Mouse (Mus musculus) inflammation-experienced regulatory T-cells (primary cell): Measurements from ENCODE around the gene Olfr597. TPM values are rescaled to one million over a fixed set of nuclear protein-coding genes. Genes with fewer than 3 reads are reported as not detected.

ENCODE experiments used
- polyA plus RNA-seq, 2 experiments: library from polyadenylated mRNA; unstranded; fragments of 100-300 nt; shearing (Covaris generic); gene quantifications; one replicate each; pipeline ENCODE4 v1.2.1; 2017

Gene Olfr597
- polyA plus RNA-seq: under 1 TPM; 0.10 to 0.17 TPM

DNA sequence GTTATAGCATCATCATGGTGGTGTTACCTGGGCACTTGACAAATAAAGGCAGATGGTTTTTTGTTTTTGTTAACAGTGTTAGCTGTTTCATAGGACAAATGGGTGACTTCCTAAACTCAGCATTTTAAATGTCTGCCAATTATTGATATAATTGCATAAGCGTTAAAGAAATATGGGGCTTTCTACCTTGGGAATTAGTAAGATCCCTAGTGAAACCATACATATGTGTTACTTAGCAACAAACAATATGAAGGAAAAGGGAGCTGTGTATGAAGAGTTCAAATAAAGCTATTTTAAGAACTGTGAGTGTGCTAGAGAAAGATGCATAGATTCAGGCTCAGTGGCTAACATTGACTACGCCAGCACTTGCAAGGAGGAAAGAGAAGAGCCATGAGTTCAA, at the start of gene Olfr597:
TSS of gene Olfr597 (plus strand) at position 301 of the 400 bp plus-strand sequence.

DNA sequence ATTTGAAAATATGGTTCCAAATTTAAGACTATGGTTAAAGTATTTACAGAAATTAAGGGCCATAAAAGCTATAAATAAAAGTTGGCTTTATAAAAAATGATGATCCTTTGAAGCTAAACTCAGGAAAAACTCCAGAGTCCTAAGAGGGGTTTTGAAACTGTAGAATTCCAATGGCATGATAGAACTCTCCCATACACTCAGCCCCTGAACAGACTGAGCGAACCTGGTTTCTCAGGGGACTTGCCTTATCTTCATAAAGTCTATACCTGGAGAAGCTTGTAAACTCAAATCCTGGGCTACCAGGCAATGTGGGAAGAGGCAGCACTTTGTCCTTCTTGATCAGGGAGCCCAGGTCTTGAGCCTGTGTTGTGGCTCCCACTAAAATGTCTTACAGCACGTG, 10.8 kb upstream of the Olfr597 start, which contains the start of gene Olfr596:
TSS of gene Olfr596 (plus strand) at position 301 of the 400 bp plus-strand sequence.

DNA sequence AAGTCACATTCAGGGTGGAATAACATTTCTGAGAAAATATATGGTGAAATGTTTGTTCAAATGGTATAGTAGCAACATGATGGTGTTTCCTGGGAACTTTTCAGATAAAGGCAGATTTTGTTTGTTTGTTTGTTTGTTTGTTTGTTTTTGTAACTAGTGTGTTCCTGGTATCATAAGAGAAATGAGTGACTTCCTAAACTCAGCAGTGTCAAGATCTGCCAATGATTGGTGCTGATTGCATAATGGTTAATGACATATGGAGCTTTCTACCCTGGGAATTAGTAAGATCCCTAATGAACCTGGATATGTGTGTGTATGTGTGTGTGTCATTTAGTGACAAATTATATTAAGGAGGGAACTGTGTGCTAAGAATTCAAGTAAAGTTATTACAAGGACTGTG, 7.2 kb downstream of the Olfr597 start, which contains the start of gene Olfr598:
TSS of gene Olfr598 (plus strand) at position 301 of the 400 bp plus-strand sequence.

DNA sequence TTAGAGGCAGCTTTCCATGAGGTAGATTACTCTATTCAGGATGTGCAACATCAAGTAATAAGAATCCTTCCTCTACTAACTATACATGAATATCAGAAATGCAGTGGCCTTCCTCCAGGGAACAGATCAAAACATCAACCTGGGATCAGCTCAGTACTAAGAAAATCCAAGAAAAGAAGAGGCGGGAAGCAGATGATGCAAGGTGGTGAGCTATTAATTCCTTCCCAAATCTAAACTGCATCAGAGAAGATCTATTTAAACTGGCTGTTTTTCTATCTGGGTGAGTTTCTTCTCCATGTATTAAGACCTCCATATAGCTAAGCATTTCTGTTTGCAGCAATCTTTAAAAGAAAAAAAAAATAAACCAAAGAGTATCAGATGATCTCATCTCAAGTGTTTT, 19.5 kb downstream of the Olfr597 start, which contains the start of gene Olfr599:
TSS of gene Olfr599 (plus strand) at position 301 of the 400 bp plus-strand sequence.

DNA sequence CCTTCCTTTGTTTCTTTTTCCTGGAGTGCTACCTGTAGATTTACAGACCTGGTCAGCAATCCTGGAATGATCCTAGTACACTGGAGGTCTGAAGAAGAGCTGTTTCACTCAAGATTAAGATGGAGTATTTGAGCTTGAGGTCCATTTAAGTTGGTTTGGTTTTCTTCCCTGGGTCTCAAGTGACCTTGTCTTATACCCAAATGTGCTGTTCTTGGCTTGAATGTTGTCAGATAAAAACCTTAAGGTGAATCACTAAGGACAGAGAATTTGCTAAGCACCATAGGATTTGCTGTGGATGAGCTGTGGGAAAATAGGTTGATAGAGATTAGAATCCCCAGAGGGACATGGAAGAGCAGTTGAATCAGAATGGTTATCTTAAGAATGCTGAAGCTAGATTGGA, 33.5 kb downstream of the Olfr597 start, which contains the start of gene Olfr600:
TSS of gene Olfr600 (minus strand) at position 101 of the 400 bp plus-strand sequence.

DNA sequence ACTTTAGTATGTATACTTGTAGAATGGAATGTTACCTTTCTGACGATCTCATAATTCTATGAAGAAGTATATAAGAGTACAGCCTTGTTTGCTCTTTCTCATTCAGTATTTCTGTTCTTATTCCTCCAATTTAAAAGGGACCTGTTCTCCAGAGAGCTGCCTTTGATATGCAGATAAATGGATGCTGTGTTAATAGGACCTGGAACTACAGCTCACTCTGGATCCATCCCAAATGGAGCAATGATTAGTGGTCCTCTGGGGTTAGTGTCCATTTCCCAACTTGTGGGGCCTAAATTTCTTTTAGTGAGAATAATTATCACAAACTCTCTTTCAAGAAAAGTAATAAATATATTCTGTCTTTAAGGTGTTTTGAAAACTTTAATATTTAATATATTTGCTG, 46.4 kb downstream of the Olfr597 start, which contains the start of gene Olfr601:
TSS of gene Olfr601 (minus strand) at position 101 of the 400 bp plus-strand sequence.

Other genes with a start within 250 kb of the Olfr597 start
- gene Olfr584, start 234.4 kb upstream of the Olfr597 start, polyA plus RNA-seq: not detected
- not detected for gene Olfr585, start 218.6 kb upstream of the Olfr597 start, polyA plus RNA-seq
- not detected for gene Olfr586, start 190.7 kb upstream of the Olfr597 start, polyA plus RNA-seq
- gene Olfr588-ps1, start 175.4 kb upstream of the Olfr597 start, polyA plus RNA-seq: under 1 TPM in 1 of 2 experiments, not detected in 1; 0.32 TPM
- not detected for gene Olfr589, start 160.0 kb upstream of the Olfr597 start, polyA plus RNA-seq
- gene Olfr591, start 138.0 kb upstream of the Olfr597 start, polyA plus RNA-seq: 1 to 10 TPM in 1 of 2 experiments, under 1 TPM in 1; 0.42 to 1.0 TPM
- under 1 TPM; 0.06 to 0.20 TPM for gene Olfr592, start 131.5 kb upstream of the Olfr597 start, polyA plus RNA-seq
- not detected for gene Olfr593, start 104.5 kb upstream of the Olfr597 start, polyA plus RNA-seq
- gene Olfr594, start 99.3 kb upstream of the Olfr597 start, polyA plus RNA-seq: 1 to 10 TPM in 1 of 2 experiments, not detected in 1; 1.1 TPM
- not detected for gene Usp17ld, start 63.8 kb upstream of the Olfr597 start, polyA plus RNA-seq
- under 1 TPM in 1 of 2 experiments, not detected in 1; 0.29 TPM for gene Olfr596, start 10.7 kb upstream of the Olfr597 start, polyA plus RNA-seq
- not detected for gene Olfr598, start 7.3 kb downstream of the Olfr597 start, polyA plus RNA-seq
- gene Olfr599, start 19.6 kb downstream of the Olfr597 start, polyA plus RNA-seq: not detected
- gene Olfr600, start 33.4 kb downstream of the Olfr597 start, polyA plus RNA-seq: under 1 TPM in 1 of 2 experiments, not detected in 1; 0.89 TPM
- 1 to 10 TPM in 1 of 2 experiments, under 1 TPM in 1; 0.59 to 2.7 TPM for gene Olfr601, start 46.3 kb downstream of the Olfr597 start, polyA plus RNA-seq
- 1 to 10 TPM in 1 of 2 experiments, not detected in 1; 2.6 TPM for gene Olfr603, start 69.9 kb downstream of the Olfr597 start, polyA plus RNA-seq
- not detected for gene Usp17lc, start 98.8 kb downstream of the Olfr597 start, polyA plus RNA-seq
- gene Olfr605, start 129.1 kb downstream of the Olfr597 start, polyA plus RNA-seq: not detected
- gene Olfr606, start 132.7 kb downstream of the Olfr597 start, polyA plus RNA-seq: not detected
- gene Olfr607, start 147.8 kb downstream of the Olfr597 start, polyA plus RNA-seq: under 1 TPM; 0.05 to 0.20 TPM
- gene Olfr608, start 153.6 kb downstream of the Olfr597 start, polyA plus RNA-seq: under 1 TPM in 1 of 2 experiments, not detected in 1; 0.56 TPM
- gene Olfr609, start 181.7 kb downstream of the Olfr597 start, polyA plus RNA-seq: under 1 TPM in 1 of 2 experiments, not detected in 1; 0.05 TPM
- gene Olfr610, start 195.8 kb downstream of the Olfr597 start, polyA plus RNA-seq: not detected
- gene Olfr611, start 204.5 kb downstream of the Olfr597 start, polyA plus RNA-seq: not detected
- not detected for gene Olfr612, start 226.4 kb downstream of the Olfr597 start, polyA plus RNA-seq
- not detected for gene Olfr613, start 231.8 kb downstream of the Olfr597 start, polyA plus RNA-seq
- not detected for gene Olfr615, start 239.8 kb downstream of the Olfr597 start, polyA plus RNA-seq